Mouse (Mus musculus): Measurements from ENCODE around the gene Rdh12. TPM values are rescaled to one million over a fixed set of nuclear protein-coding genes. Genes with fewer than 3 reads are reported as not detected.

The Rdh12 gene
- polyA plus RNA-seq, 1 experiment from 2014 or later = 0.28 TPM

- Histone ChIP-seq H3K4me3 (replicated peaks) (no peak overlapping the region), H3K27me3 (no peaks in the 10 kb centered on the region), H3K9ac (no peak overlapping the region), H3K27ac (no peak overlapping the region), H3K4me2 (no peak overlapping the region), H3K9me3 (replicated peaks) (no peaks in the 10 kb centered on the region), H3K36me3 (peaks cover 78% of the 10 kb centered on the region), H3K4me1 (replicated peaks) (no peaks in the 10 kb centered on the region)
- ATAC-seq (ENCODE audit: low read depth) = no peak
- WGBS (ENCODE audit: insufficient replicate concordance) = 83% methylated on average over 9 of the region's 9 CpGs
- DNase-seq = no peak
Observed at GRCm38 (mm10) chr12:79253294-79254053, 44.8 kb downstream of the Rdh12 start.

- Histone ChIP-seq H3K9me3 (replicated peaks) (no peaks in the 10 kb centered on the region), H3K27me3 (no peaks in the 10 kb centered on the region), H3K4me3 (replicated peaks) (no peak overlapping the region), H3K4me2 (no peak overlapping the region), H3K27ac (no peak overlapping the region), H3K36me3 (peaks cover 69% of the 10 kb centered on the region), H3K9ac (no peak overlapping the region), H3K4me1 (replicated peaks) (no peaks in the 10 kb centered on the region)
- DNase-seq (no peak), ATAC-seq (ENCODE audit: low read depth) (no peak)
- 88% methylated on average over 10 of the region's 10 CpGs for WGBS (ENCODE audit: insufficient replicate concordance)
Observed at GRCm38 (mm10) chr12:79254975-79255374, 46.3 kb downstream of the Rdh12 start.

DNA sequence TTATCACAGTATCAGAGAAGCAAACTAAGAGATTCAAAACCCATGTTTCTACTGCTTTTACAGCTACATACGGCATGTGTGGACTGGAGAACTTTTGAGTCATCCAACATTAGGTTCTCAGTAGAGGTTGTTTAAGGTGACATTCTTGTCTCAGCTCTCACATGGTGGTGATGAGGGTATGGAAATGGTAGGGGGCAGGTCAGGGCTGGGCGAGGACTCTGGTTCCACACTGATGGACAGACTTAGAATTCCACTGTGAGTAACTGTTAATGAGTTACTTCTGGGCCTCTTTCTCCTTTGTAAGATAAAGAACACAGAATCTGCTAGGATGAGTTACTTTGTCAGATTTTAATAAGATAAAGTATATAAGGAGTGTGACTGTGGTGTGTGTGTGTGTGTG lies 51.4 kb downstream of the Rdh12 start:
- no peak overlapping the region for H3K27ac ChIP-seq
- no peaks in the 10 kb centered on the region for H3K4me1 ChIP-seq (replicated peaks)
- H3K27me3 ChIP-seq = no peaks in the 10 kb centered on the region
- peaks cover 68% of the 10 kb centered on the region for H3K36me3 ChIP-seq
- H3K4me2 ChIP-seq = no peak overlapping the region
- 91% methylated on average over 2 of the region's 2 CpGs for WGBS (ENCODE audit: insufficient replicate concordance)
- no peaks in the 10 kb centered on the region for H3K9me3 ChIP-seq (replicated peaks)
- no peak overlapping the region for H3K9ac ChIP-seq
- DNase-seq (no peak), ATAC-seq (ENCODE audit: low read depth) (no peak)
- no peak overlapping the region for H3K4me3 ChIP-seq (replicated peaks)

- peaks cover 71% of the 10 kb centered on the region for H3K36me3 ChIP-seq
- 65% methylated on average over 5 of the region's 5 CpGs for WGBS (ENCODE audit: insufficient replicate concordance)
- H3K9me3 ChIP-seq (replicated peaks) = no peaks in the 10 kb centered on the region
- no peaks in the 10 kb centered on the region for H3K4me1 ChIP-seq (replicated peaks)
- H3K4me3 ChIP-seq (replicated peaks) = no peak overlapping the region
- no peak for DNase-seq
- no peaks in the 10 kb centered on the region for H3K27me3 ChIP-seq
- H3K27ac ChIP-seq = no peak overlapping the region
- no peak for ATAC-seq (ENCODE audit: low read depth)
- H3K4me2 ChIP-seq = no peak overlapping the region
- H3K9ac ChIP-seq = no peak overlapping the region
Observed at GRCm38 (mm10) chr12:79261035-79261434, 52.3 kb downstream of the Rdh12 start.

Other genes starting within 250 kb of the Rdh12 start
- gene Tmem229b, start 201.3 kb upstream of the Rdh12 start, polyA plus RNA-seq (2015; fragmentation: Nextera tagmentation; extraction: Ambion mirVana) = 2.5 and 3.5 TPM in 2 replicates
- gene Plekhh1, start 179.8 kb upstream of the Rdh12 start, polyA plus RNA-seq (2015; fragmentation: Nextera tagmentation; extraction: Ambion mirVana) = 0.13 and 0.31 TPM in 2 replicates
- 6.6 and 7.2 TPM in 2 replicates for gene Pigh, start 119.3 kb upstream of the Rdh12 start, polyA plus RNA-seq (2015; fragmentation: Nextera tagmentation; extraction: Ambion mirVana)
- gene Arg2, start 78.1 kb upstream of the Rdh12 start, polyA plus RNA-seq (2015; fragmentation: Nextera tagmentation; extraction: Ambion mirVana) = 0.14 TPM in 1 of 2 replicates, not detected in the other
- 49.6 and 52.5 TPM in 2 replicates for gene Vti1b, start 36.2 kb upstream of the Rdh12 start, polyA plus RNA-seq (2015; fragmentation: Nextera tagmentation; extraction: Ambion mirVana)
- gene Rdh11, start 16.6 kb upstream of the Rdh12 start, polyA plus RNA-seq (2015; fragmentation: Nextera tagmentation; extraction: Ambion mirVana) = 16.6 and 20.8 TPM in 2 replicates
- gene Zfyve26, start 87.4 kb downstream of the Rdh12 start, polyA plus RNA-seq (2015; fragmentation: Nextera tagmentation; extraction: Ambion mirVana) = 6.3 and 6.6 TPM in 2 replicates
- gene Rad51b, start 88.4 kb downstream of the Rdh12 start, polyA plus RNA-seq (2015; fragmentation: Nextera tagmentation; extraction: Ambion mirVana) = 5.2 and 5.5 TPM in 2 replicates

Data from liver, embryonic 13.5 days (tissue).